Mouse (Mus musculus) ovary, postnatal 10 days (tissue): ENCODE measurements around the gene Tmem176b.
A peak's percentile ranks its signal among the peaks of the same experiment; 100 is the strongest.
"Not testable (repeated sequence)": the region's sequence is repeated elsewhere in the genome, so short reads cannot be mapped to it uniquely, and the experiment has no call there.

Experiments
- DNase-seq: peaks from one replicate; pipeline ENCODE4 v3.0.0; 2022; ENCODE audit warnings: low spot score

The Tmem176b gene

DNA sequence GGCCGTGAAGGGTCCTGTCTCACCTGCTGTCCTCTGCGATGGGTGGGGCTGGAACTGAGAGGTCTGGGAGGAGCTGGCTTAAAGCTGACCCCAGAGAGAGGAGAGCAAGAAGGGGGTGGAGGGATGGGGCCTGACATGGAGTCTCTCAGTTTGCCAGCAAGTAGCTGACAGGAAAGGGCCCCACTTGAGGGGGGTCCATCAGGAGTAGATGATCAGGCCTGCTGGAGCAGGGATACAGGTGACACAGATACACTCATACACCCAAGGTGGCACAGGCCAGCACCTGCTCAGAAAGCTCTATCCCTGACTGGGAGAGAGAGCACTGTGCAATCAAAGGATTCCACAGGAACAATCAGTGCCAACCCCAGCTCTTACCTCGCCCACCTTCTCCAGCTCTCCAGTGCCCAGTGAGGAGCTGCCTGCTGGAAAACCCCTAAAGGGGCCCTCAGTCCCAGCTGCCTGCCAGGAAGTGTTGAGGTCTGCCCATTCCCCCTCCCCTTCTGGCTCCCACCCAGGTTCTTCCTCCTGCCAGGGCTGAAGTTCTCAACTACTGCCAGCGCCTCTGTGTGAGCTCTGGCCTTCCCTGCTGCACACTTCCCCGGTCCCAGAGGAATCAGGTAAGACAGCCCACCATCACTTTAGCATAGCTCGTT, at the start of gene Tmem176b:
TSS of gene Tmem176b (minus strand) at position 524 of the 653 bp plus-strand sequence.
- peak; percentile 86 for DNase-seq

DNA sequence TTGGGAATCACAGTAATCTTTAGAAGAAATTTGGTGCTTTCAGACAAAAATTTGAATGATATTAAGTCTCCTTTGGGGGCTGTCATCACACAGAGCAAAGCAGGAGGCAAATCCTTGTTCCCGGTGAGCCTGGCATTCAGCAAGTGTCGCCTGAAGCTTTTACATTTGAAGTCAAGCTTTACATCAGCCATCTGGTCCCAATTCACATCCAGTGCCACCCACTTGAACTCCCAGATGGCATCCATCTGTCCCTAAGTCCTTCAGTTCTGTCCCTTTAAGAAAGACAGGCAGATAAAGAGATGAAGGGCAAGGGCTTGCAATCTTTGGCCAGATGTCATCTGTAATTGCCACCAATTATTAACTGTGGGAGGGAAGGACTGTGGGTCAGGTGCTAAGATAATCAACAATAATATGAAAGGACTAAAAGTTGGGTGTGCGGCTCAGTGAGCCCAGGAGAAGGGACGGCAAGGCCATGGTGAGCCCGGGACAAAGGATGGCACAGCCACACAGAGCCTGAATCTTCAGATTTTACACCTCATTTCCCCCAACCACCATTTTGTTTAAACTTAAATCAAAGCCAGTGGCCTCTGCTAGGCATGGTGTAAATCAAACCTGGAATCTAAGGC, 35.3 kb upstream of the Tmem176b start:
- no peak for DNase-seq

DNA sequence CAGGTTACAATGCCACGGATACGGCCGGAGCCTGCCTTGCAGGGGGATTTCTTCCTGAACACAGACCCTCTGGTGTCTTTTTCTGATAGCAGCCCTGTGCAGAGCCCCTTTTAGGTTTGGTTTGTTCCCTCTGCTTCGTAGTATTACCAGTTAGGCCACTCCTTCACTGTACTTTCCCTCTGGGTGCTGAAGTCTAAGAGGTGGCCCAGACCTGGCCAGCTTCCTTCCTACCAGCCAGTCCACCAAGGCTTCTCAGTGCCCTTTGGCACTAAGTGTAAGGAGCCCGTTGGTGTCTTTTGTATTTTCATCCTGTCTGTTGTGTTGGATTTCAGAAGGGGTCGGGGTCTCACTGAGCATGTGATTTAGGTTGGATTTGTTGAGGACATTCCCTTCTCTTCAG, 34.2 kb upstream of the Tmem176b start:
- DNase-seq: no peak

DNA sequence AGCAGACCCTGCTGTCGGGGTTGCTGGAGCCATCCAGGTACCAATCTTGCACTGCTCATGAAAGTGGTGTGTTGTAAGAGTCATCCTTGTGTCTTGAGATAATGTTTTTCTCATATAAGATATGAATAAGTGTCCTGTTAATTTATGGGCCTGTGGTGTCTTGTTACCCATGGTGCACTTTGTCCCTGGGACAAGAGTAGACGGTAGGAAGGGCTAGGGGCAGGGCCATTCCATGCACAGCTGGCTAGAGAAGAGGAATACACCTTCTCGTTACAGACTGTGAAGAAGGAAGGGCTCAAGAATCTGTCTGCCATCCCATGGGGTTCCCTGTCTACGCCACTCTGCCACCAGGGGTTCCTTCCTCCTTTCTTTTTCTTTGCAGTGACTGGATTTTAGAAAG, 33.3 kb upstream of the Tmem176b start:
- no peak for DNase-seq

- DNase-seq: no peak
Measured at GRCm38 (mm10) chr6:48872596-48872995, 31.3 kb upstream of the Tmem176b start, which contains the start of gene Aoc1. TSS of gene Aoc1 (plus strand) at chr6:48872896.

GRCm38 (mm10) chr6:48869774-48870173, 28.5 kb upstream of the Tmem176b start:
- DNase-seq: no peak

DNA sequence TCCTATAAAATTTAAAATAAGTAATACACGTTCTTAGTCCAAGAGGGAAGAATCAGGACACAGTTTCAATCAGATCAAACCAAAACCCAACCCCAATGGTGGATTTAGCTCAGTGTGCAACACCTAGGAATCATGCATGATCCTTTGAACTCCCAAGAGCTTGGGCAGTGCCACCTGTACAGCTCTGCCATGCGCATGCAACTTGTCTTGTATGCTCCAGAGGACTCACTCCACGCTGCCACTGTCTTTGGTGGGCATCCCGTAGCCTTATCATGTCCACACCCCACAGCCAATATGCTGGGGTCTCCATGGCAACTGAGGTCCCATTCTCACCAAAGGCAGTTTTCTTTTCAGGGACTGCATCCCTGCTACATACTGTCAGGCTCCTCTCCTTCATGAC, 25.9 kb upstream of the Tmem176b start:
- no peak for DNase-seq

GRCm38 (mm10) chr6:48866355-48866950, 25.2 kb upstream of the Tmem176b start:
- not testable (repeated sequence) for DNase-seq

- no peak for DNase-seq
Measured at GRCm38 (mm10) chr6:48865152-48865745, 24.0 kb upstream of the Tmem176b start.

DNA sequence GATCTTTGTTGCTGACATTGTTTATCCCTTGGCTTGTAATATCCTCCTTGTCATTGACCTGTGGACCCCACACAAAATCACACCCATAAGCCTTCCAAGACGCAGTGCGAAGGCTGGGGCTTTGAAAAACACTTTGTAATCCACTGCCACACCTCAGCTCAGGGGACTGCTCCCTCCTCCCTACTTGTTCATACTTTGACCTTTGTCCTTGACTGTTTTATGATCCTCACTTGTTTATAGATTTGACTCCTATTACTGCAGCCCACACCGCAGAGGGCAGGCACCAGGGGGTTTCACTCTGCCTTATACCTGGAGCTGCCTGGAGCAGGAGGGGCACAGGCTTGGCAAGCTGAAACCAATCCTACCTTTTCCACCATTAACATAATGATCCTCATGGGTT, 23.4 kb upstream of the Tmem176b start:
- no peak for DNase-seq

DNA sequence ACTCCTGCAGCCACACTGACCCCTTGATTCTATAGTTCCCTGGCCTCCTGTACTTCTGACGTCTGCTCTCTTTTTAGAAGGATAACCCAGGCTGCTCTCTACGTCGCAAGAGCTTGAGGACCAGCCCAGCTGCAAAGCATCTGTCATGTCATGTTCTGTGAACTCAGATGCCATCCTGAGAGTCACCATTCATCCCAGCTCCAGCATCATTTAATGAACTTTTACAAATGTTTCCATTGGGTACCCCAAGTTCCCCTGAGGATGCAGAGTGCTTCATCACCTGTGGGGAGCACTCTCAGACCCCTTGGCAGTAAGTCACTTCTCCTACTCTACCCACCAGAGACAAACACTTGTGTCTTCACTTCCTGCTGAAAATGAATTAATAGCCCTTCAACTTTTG, 22.9 kb upstream of the Tmem176b start:
- DNase-seq: no peak

DNA sequence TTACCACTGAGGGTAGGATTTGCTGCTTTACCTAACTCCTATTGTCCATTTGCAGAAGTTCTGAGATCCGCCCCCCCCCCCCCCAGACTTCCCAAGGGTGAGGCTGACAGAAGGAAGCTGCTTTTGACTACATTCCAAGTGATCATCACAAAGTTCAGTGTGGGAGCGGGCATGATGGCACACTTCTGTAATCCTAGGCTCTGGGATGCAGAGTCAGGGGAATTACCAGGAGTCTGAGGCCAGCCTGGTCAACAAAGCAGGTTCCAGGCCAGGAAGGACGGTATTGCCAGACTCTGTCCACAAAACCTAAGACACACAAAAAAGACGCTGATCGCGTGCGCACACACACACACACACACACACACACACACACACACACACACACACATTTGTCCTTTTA, 22.2 kb upstream of the Tmem176b start:
- no peak for DNase-seq

DNA sequence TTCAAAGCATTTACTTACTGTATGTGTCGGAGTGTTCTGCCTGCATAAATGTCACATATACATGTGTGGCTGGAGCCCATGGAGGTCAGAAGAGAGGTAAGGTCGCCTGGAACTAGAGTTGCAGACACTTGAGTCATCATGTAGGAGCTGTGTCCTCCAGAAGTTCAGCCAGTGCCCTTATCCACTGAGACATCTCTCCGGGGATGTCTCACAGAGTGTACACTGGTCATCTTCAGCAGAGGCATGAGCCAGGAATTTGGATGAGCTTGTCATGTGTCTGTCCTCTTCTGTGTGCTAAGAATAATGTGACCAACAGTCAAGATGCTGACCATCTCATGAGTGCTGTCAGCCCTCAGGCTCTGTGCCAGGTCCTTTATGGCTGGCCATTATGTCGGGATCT, 21.5 kb upstream of the Tmem176b start:
- no peak for DNase-seq

- DNase-seq: no peak
Measured at GRCm38 (mm10) chr6:48861616-48862280, 20.5 kb upstream of the Tmem176b start.

- no peak for DNase-seq
Measured at GRCm38 (mm10) chr6:48860851-48861250, 19.6 kb upstream of the Tmem176b start.

DNA sequence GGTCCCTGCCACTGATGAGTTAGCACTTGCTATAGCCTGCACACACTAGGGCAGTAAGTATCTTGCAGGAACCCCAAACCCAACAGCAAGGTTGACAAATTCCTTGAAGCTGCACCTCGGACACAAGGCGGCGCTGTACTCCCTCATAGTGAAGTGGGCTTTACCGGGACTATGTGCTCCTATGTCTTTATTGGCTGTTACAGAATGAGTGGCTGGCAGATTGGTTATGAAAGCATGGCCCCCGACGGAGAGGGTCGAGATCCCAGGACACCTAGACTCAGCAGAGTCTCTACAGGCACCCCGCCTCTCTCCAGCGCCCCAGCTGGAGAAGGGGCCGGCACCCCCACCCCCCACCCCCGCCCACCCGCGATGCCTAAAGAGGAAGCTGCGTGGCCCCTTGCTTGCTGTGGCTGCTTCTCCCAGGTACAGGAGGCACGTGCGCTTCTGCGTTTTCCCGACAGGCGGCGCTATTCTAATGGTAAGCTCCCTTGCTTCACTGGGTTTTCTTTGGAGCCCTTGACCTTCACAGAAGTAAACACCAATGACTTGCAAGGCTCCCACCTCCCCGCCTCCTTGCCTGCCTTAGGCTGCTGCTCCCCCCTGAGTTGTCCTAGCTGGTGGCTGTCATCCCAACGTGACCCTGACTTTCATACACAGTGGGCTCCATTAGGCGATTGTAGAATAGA, 19.0 kb upstream of the Tmem176b start:
- no peak for DNase-seq

DNA sequence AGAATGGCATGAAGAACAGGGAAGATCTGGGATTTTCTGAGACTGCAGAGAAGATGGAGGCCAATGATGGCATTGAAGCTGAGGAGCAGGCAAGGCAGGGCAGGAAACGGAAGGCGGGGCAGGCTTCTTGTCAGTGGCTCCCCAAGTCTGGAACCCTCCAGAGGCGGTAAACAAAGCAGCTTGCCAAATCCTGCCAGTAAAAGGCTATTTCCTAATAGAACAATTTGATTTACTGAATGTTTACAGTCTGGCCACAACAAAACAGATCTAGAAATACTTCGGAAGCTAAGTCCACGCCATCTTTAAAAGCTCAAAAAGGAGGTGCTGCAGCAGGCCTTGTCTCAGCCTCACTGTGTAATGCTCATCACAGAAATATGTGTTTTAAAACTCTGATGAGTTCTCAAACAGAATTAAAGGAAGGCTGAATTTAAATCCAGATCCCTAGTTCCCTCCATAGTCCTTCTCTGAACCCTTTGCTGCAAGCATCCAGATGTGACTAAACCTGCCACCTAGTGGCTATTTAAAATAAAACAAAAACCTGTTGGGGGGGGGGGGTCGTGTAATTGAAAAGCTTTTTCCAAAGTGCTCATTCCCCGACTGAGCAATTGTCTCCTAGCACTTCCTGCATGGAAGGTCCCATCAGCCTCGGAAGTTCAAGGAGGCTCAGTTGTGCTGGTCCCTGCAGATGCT, 16.5 kb upstream of the Tmem176b start:
- no peak for DNase-seq

GRCm38 (mm10) chr6:48854155-48854554, 12.9 kb upstream of the Tmem176b start:
- DNase-seq: no peak

GRCm38 (mm10) chr6:48851820-48852491, 10.7 kb upstream of the Tmem176b start:
- peak; percentile 52 for DNase-seq

DNA sequence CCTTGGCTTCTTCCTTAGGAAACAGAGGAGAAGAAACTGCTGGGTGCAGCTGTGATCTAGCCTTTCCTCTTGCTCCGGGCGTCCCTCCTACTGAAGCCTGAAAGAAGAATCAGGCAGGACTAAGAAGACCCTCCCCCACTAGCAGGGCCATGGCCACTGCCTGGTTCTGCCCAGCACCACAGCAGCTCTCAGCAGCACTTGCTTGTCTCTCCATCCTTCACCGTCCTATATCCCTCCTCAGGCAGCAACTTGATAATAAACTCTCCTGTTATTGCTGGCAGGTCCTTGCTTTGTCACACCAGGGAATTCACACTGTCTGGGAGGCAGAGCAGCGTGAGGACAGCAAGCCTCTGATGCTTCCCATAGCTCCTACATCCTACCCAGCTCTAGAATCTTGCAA, 3.8 kb upstream of the Tmem176b start:
- DNase-seq: no peak
